Mouse (Mus musculus): ENCODE measurements around the gene Mast4. TPM values are rescaled to one million over a fixed set of nuclear protein-coding genes. Genes with fewer than 3 reads are reported as not detected.
A peak's percentile ranks its signal among the peaks of the same experiment; 100 is the strongest.

Mast4 gene
- polyA plus RNA-seq, 1 experiment from 2014 or later = 20.3 TPM

- no peak overlapping the region for H3K27ac ChIP-seq
- peak; percentile 48; the same call in 1 of the 2 replicates for ATAC-seq
- H3K9me3 ChIP-seq = no peaks in the 10 kb centered on the region
- no peaks in the 10 kb centered on the region for H3K27me3 ChIP-seq (replicated peaks)
- H3K9ac ChIP-seq = no peak overlapping the region
- 36% methylated on average over 15 of the region's 15 CpGs for WGBS
- H3K36me3 ChIP-seq = no peaks in the 10 kb centered on the region
- peak overlapping the region; percentile 13; the same call in 1 of the 2 replicates for H3K4me2 ChIP-seq (replicated peaks)
- H3K4me3 ChIP-seq (replicated peaks) = no peak overlapping the region
- peaks cover 46% of the 10 kb centered on the region for H3K4me1 ChIP-seq (replicated peaks)
Measured at GRCm38 (mm10) chr13:102894287-102895234, 439.7 kb downstream of the Mast4 start.

- Histone ChIP-seq H3K9ac (no peak overlapping the region), H3K4me2 (replicated peaks) (no peak overlapping the region), H3K4me1 (replicated peaks) (peaks cover 35% of the 10 kb centered on the region), H3K36me3 (no peaks in the 10 kb centered on the region), H3K4me3 (replicated peaks) (no peak overlapping the region), H3K27ac (no peak overlapping the region), H3K9me3 (no peaks in the 10 kb centered on the region), H3K27me3 (replicated peaks) (no peaks in the 10 kb centered on the region)
- WGBS = 69% methylated on average over 3 of the region's 3 CpGs
- ATAC-seq = no peak
Measured at GRCm38 (mm10) chr13:102892783-102893182, 441.5 kb downstream of the Mast4 start.

GRCm38 (mm10) chr13:102889989-102890388, 444.3 kb downstream of the Mast4 start:
- Histone ChIP-seq H3K4me3 (replicated peaks) (no peak overlapping the region), H3K36me3 (no peaks in the 10 kb centered on the region), H3K27me3 (replicated peaks) (no peaks in the 10 kb centered on the region), H3K27ac (peak overlapping the region; percentile 58), H3K4me1 (replicated peaks) (peaks cover 25% of the 10 kb centered on the region), H3K9me3 (no peaks in the 10 kb centered on the region), H3K4me2 (replicated peaks) (0 out of 2 replicates have a peak overlapping the region, but pooled peaks have one; percentile 33), H3K9ac (no peak overlapping the region)
- 60% methylated on average over 10 of the region's 10 CpGs for WGBS
- peak; percentile 78 for ATAC-seq

- WGBS = 71% methylated on average over 13 of the region's 13 CpGs
- Histone ChIP-seq H3K27me3 (replicated peaks) (no peaks in the 10 kb centered on the region), H3K4me1 (replicated peaks) (peaks cover 20% of the 10 kb centered on the region), H3K27ac (peak overlapping the region; percentile 58), H3K9me3 (no peaks in the 10 kb centered on the region), H3K9ac (no peak overlapping the region), H3K4me3 (replicated peaks) (no peak overlapping the region), H3K4me2 (replicated peaks) (0 out of 2 replicates have a peak overlapping the region, but pooled peaks have one; percentile 33), H3K36me3 (no peaks in the 10 kb centered on the region)
- 0 out of 2 replicates have a peak, but pooled peaks have one; percentile 24 for ATAC-seq
Measured at GRCm38 (mm10) chr13:102889537-102889936, 444.8 kb downstream of the Mast4 start.

DNA sequence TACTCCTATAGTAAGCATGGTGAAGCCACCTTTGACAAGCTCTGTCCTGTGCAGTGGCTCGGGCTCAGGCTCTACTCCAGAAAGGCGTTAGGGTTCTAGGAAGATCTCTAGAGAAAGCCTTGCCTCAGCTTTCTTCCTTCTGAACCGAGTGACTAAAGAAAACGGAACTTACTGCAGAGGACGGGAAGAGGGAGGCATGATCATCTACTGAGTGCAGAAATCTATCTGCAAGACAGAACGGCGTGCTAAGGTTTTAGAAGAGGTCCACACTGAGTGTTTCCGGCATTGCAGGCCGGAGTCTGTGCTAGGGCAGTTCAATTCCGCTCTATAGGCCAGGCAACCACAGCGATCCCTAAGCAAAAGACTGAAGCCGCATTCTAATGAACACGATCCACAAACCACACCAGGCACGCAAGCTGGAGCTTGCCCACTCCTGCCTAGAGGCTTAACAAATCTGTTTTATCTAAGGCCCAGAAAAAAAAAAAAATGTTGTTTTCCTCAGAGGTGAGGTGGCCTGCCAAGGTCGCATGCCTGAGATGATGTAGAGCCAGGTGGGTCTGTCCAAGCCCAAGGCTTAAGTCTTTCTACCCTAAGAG, 445.3 kb downstream of the Mast4 start:
- 0 out of 2 replicates have a peak overlapping the region, but pooled peaks have one; percentile 58 for H3K27ac ChIP-seq
- ATAC-seq = no peak

GRCm38 (mm10) chr13:102888211-102888610, 446.1 kb downstream of the Mast4 start:
- no peak for ATAC-seq
- Histone ChIP-seq H3K27ac (no peak overlapping the region), H3K4me1 (replicated peaks) (peaks cover 9% of the 10 kb centered on the region), H3K4me3 (replicated peaks) (no peak overlapping the region), H3K4me2 (replicated peaks) (no peak overlapping the region), H3K9ac (no peak overlapping the region), H3K27me3 (replicated peaks) (no peaks in the 10 kb centered on the region), H3K36me3 (no peaks in the 10 kb centered on the region), H3K9me3 (no peaks in the 10 kb centered on the region)
- 80% methylated on average over 8 of the region's 8 CpGs for WGBS

More for the DNA sequence above, 445.3 kb downstream of the Mast4 start:
- H3K27me3 ChIP-seq (replicated peaks) = no peaks in the 10 kb centered on the region
- H3K4me2 ChIP-seq (replicated peaks) = no peak overlapping the region
- H3K9me3 ChIP-seq = no peaks in the 10 kb centered on the region
- H3K9ac ChIP-seq = no peak overlapping the region
- WGBS = 71% methylated on average over 15 of the region's 15 CpGs
- no peak overlapping the region for H3K4me3 ChIP-seq (replicated peaks)
- H3K36me3 ChIP-seq = no peaks in the 10 kb centered on the region
- H3K4me1 ChIP-seq (replicated peaks) = peaks cover 15% of the 10 kb centered on the region

DNA sequence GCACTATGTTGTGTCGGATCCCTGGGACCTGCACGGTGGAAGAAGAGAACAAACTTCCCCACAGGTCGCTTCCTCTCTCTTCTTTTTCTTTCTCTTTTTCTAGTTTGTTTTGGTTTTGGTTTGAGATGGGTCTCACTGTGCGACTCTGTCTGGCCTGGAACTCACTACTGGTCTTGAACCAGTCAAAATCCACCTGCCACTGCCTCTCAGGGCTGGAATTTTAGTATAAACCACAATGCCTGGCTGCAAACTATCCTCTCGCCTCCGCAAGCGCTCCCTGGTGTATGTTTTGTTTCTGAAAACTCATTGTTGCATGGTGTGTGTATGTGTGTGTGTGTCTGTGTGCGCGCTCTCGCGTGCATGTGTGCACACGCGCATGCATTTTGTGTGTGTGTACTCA, 446.8 kb downstream of the Mast4 start:
- H3K4me1 ChIP-seq (replicated peaks) = peaks cover 8% of the 10 kb centered on the region
- no peaks in the 10 kb centered on the region for H3K36me3 ChIP-seq
- no peak for ATAC-seq
- no peak overlapping the region for H3K4me3 ChIP-seq (replicated peaks)
- no peak overlapping the region for H3K4me2 ChIP-seq (replicated peaks)
- H3K27ac ChIP-seq = no peak overlapping the region
- H3K9me3 ChIP-seq = no peaks in the 10 kb centered on the region
- 94% methylated on average over 13 of the region's 13 CpGs for WGBS
- no peak overlapping the region for H3K9ac ChIP-seq
- no peaks in the 10 kb centered on the region for H3K27me3 ChIP-seq (replicated peaks)

DNA sequence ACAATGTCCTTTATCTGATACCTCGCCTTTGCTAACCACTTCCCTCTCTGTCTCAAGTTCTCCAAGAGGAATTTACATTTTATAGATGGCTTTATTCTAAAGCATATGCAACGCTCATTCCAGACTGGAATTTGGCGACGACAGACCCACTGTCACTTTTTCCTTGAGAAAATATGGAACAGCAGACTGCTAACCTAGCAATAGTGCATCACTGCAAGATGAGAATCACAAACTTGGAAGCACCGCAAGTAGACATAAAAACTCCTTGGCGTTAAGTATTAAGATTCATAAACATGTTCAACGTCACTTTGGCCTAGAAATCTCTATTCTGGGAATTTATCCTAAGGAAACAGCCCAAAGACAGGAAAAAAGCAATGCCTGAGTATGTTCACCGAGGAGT, 447.5 kb downstream of the Mast4 start:
- Histone ChIP-seq H3K36me3 (no peaks in the 10 kb centered on the region), H3K4me1 (replicated peaks) (peaks cover 8% of the 10 kb centered on the region), H3K9ac (no peak overlapping the region), H3K4me2 (replicated peaks) (no peak overlapping the region), H3K9me3 (no peaks in the 10 kb centered on the region), H3K27ac (no peak overlapping the region), H3K4me3 (replicated peaks) (no peak overlapping the region), H3K27me3 (replicated peaks) (no peaks in the 10 kb centered on the region)
- 68% methylated on average over 8 of the region's 8 CpGs for WGBS
- no peak for ATAC-seq

GRCm38 (mm10) chr13:102886147-102886546, 448.1 kb downstream of the Mast4 start:
- Histone ChIP-seq H3K4me1 (replicated peaks) (peaks cover 8% of the 10 kb centered on the region), H3K4me2 (replicated peaks) (no peak overlapping the region), H3K4me3 (replicated peaks) (no peak overlapping the region), H3K9me3 (no peaks in the 10 kb centered on the region), H3K27me3 (replicated peaks) (no peaks in the 10 kb centered on the region), H3K27ac (no peak overlapping the region), H3K9ac (no peak overlapping the region), H3K36me3 (no peaks in the 10 kb centered on the region)
- WGBS = 72% methylated on average over 4 of the region's 4 CpGs
- no peak for ATAC-seq

GRCm38 (mm10) chr13:102880381-102881076, 453.8 kb downstream of the Mast4 start:
- Histone ChIP-seq H3K4me2 (replicated peaks) (no peak overlapping the region), H3K36me3 (no peaks in the 10 kb centered on the region), H3K27me3 (replicated peaks) (no peaks in the 10 kb centered on the region), H3K4me3 (replicated peaks) (no peak overlapping the region), H3K9ac (no peak overlapping the region), H3K9me3 (no peaks in the 10 kb centered on the region), H3K4me1 (replicated peaks) (peaks cover 15% of the 10 kb centered on the region; the same call in 1 of the 2 replicates), H3K27ac (no peak overlapping the region)
- 88% methylated on average over 7 of the region's 7 CpGs for WGBS
- ATAC-seq = no peak

DNA sequence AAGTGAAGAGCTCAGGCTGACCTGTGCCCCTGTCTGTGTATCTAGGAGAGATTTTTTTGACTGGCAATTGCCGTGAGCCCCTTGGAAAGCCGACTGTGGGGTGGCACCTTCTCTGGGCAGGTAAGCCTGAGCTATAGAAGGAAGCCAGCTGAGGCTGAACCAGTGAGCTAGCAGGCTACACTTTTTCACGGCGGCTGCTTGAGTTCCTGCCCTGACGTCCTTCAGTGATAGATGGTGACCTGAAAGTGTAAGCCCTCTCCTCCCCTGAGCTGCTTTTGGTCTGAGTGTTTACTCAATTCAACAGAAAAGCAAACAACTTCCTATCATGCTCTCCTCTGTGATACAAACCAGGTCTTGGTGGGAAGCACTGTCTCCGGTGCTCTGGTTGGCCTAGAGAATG, 455.7 kb downstream of the Mast4 start:
- Histone ChIP-seq H3K27me3 (replicated peaks) (no peaks in the 10 kb centered on the region), H3K9ac (no peak overlapping the region), H3K4me3 (replicated peaks) (no peak overlapping the region), H3K4me1 (replicated peaks) (peaks cover 19% of the 10 kb centered on the region), H3K36me3 (no peaks in the 10 kb centered on the region), H3K27ac (peak overlapping the region; percentile 9; the same call in 1 of the 2 replicates), H3K9me3 (no peaks in the 10 kb centered on the region), H3K4me2 (replicated peaks) (no peak overlapping the region)
- WGBS = 24% methylated on average over 6 of the region's 6 CpGs
- ATAC-seq = peak; percentile 35; the same call in 1 of the 2 replicates

- 72% methylated on average over 12 of the region's 12 CpGs for WGBS
- no peaks in the 10 kb centered on the region for H3K9me3 ChIP-seq
- H3K4me1 ChIP-seq (replicated peaks) = peaks cover 19% of the 10 kb centered on the region
Measured at GRCm38 (mm10) chr13:102877766-102878325, 456.5 kb downstream of the Mast4 start.

More at GRCm38 (mm10) chr13:102877766-102878325, 456.5 kb downstream of the Mast4 start:
- Histone ChIP-seq H3K4me2 (replicated peaks) (no peak overlapping the region), H3K4me3 (replicated peaks) (no peak overlapping the region), H3K27ac (no peak overlapping the region), H3K9ac (no peak overlapping the region), H3K27me3 (replicated peaks) (no peaks in the 10 kb centered on the region), H3K36me3 (no peaks in the 10 kb centered on the region)
- no peak for ATAC-seq
